Mouse (Mus musculus) MEL (cell line): ENCODE measurements around the gene Myt1l. TPM values are rescaled to one million over a fixed set of nuclear protein-coding genes. Genes with fewer than 3 reads are reported as not detected.

Experiments
- DNase-seq: peaks from one replicate; pipeline ENCODE4 v3.0.0; 2011; ENCODE audit warnings: low read depth, low spot score
- H3K27ac ChIP-seq: 2 replicates; pipeline ENCODE4 v1.5.1; 2012; ENCODE audit warnings: low read depth, mild to moderate bottlenecking, control low read depth, low read length, moderate library complexity; ENCODE audit not compliant: control insufficient read depth
- H3K27me3 ChIP-seq, 2 experiments: fragments of 150-350 bp in 1 of 2; sonication (generic) in 1 of 2; 2 replicates each; pipeline ENCODE4 v1.6.1; 2012; ENCODE audit warnings: low read length in 2 of 2, mild to moderate bottlenecking in 2 of 2, improper control_type of control experiment in 1 of 2, moderate library complexity in 1 of 2; ENCODE audit not compliant: insufficient read depth in 2 of 2, control insufficient read depth in 1 of 2
- H3K36me3 ChIP-seq, 2 experiments: 2 replicates each; pipeline ENCODE4 v1.6.1; 2012 to 2014; ENCODE audit warnings: low read length in 2 of 2, improper control_type of control experiment in 1 of 2, inconsistent platforms in 1 of 2, mild to moderate bottlenecking in 1 of 2; ENCODE audit not compliant: insufficient read depth in 2 of 2, control insufficient read depth in 1 of 2
- H3K4me1 ChIP-seq, 2 experiments: fragments of 150-350 bp in 1 of 2; sonication (generic) in 1 of 2; 2 replicates each; pipeline ENCODE4 v1.6.1; 2012; ENCODE audit warnings: low read length in 2 of 2, improper control_type of control experiment in 1 of 2, mild to moderate bottlenecking in 1 of 2; ENCODE audit not compliant: insufficient read depth in 2 of 2, control insufficient read depth in 1 of 2
- H3K4me3 ChIP-seq, 2 experiments: fragments of 150-350 bp in 1 of 2; sonication (generic) in 1 of 2; 2 replicates each; pipeline ENCODE4 v1.5.1; 2012; ENCODE audit warnings: low read depth in 2 of 2, low read length in 2 of 2, mild to moderate bottlenecking in 2 of 2, moderate library complexity in 2 of 2, control low read depth in 1 of 2, improper control_type of control experiment in 1 of 2; ENCODE audit not compliant: control insufficient read depth in 1 of 2, insufficient read depth in 1 of 2
- H3K79me2 ChIP-seq: 2 replicates; pipeline ENCODE4 v1.6.1; 2012; ENCODE audit warnings: mild to moderate bottlenecking, low read length, moderate library complexity; ENCODE audit not compliant: control insufficient read depth, poor library complexity, insufficient read depth
- H3K9ac ChIP-seq: 2 replicates; pipeline ENCODE4 v1.6.1; 2012; ENCODE audit warnings: low read depth, mild to moderate bottlenecking, control low read depth, low read length, moderate library complexity; ENCODE audit not compliant: control insufficient read depth, poor library complexity, severe bottlenecking
- H3K9me3 ChIP-seq: fragments of 150-350 bp; sonication (generic); replicated peaks from 2 replicates; pipeline ENCODE4 v1.6.1; 2012; ENCODE audit warnings: mild to moderate bottlenecking, low read length, improper control_type of control experiment, moderate library complexity; ENCODE audit not compliant: insufficient read depth
- BHLHE40 ChIP-seq: IDR thresholded peaks from 2 replicates; pipeline ENCODE4 v1.6.1; 2012; ENCODE audit warnings: low read depth, mild to moderate bottlenecking, inconsistent platforms, low read length, improper control_type of control experiment, borderline replicate concordance
- CHD1 ChIP-seq: IDR thresholded peaks from 2 replicates; pipeline ENCODE4 v1.6.1; 2012; ENCODE audit warnings: low read depth, mild to moderate bottlenecking, inconsistent platforms, low read length, improper control_type of control experiment
- CTCF ChIP-seq, 3 experiments: IDR thresholded peaks in 2 of 3; conservative IDR thresholded peaks in 1 of 3; 2 replicates each; pipeline ENCODE4 v1.5.1; 2011 to 2012; ENCODE audit warnings: low read length in 3 of 3, low read depth in 2 of 3, mild to moderate bottlenecking in 2 of 3, improper control_type of control experiment in 1 of 3, inconsistent platforms in 1 of 3, mixed read lengths in 1 of 3, moderate library complexity in 1 of 3; ENCODE audit not compliant: control insufficient read depth in 1 of 3, insufficient read depth in 1 of 3, poor library complexity in 1 of 3, severe bottlenecking in 1 of 3
- ETS1 ChIP-seq: IDR thresholded peaks from 2 replicates; pipeline ENCODE4 v1.6.1; 2012; ENCODE audit warnings: low read depth, mild to moderate bottlenecking, inconsistent platforms, low read length, improper control_type of control experiment, moderate library complexity
- HCFC1 ChIP-seq: IDR thresholded peaks from 2 replicates; pipeline ENCODE4 v1.6.1; 2012; ENCODE audit warnings: low read depth, mild to moderate bottlenecking, inconsistent platforms, low read length, improper control_type of control experiment, moderate library complexity
- KAT2A ChIP-seq: conservative IDR thresholded peaks from 2 replicates; pipeline ENCODE4 v1.6.1; 2012; ENCODE audit warnings: low read depth, low read length, improper control_type of control experiment, inconsistent platforms
- MYB ChIP-seq: IDR thresholded peaks from 2 replicates; pipeline ENCODE4 v1.6.1; 2011; ENCODE audit warnings: mild to moderate bottlenecking, low read depth, low read length, improper control_type of control experiment
- POLR2AphosphoS2 ChIP-seq: IDR thresholded peaks from 2 replicates; pipeline ENCODE4 v1.6.1; 2011; ENCODE audit warnings: low read length, improper control_type of control experiment
- POLR2AphosphoS5 ChIP-seq: IDR thresholded peaks from 2 replicates; pipeline ENCODE4 v1.6.1; 2012; ENCODE audit warnings: low read depth, borderline replicate concordance, mild to moderate bottlenecking, inconsistent platforms, low read length, moderate library complexity, mixed read lengths
- TAL1 ChIP-seq: IDR thresholded peaks from 2 replicates; pipeline ENCODE4 v1.6.1; 2012; ENCODE audit warnings: mild to moderate bottlenecking, inconsistent platforms, low read length, moderate library complexity, mixed read lengths
- TBP ChIP-seq: IDR thresholded peaks from 2 replicates; pipeline ENCODE4 v1.8.0; 2011; ENCODE audit warnings: low read depth, low read length, improper control_type of control experiment
- TCF12 ChIP-seq: IDR thresholded peaks from 2 replicates; pipeline ENCODE4 v1.6.1; 2014; ENCODE audit warnings: low read depth, mild to moderate bottlenecking, inconsistent platforms, low read length, improper control_type of control experiment, moderate library complexity
- USF1 ChIP-seq: IDR thresholded peaks from 2 replicates; pipeline ENCODE4 v1.6.1; 2014; ENCODE audit warnings: low read depth, mild to moderate bottlenecking, inconsistent platforms, low read length, improper control_type of control experiment, moderate library complexity
- USF2 ChIP-seq, 2 experiments: IDR thresholded peaks; 2 replicates each; pipeline ENCODE4 v1.6.1; 2011 to 2012; ENCODE audit warnings: improper control_type of control experiment in 2 of 2, low read length in 2 of 2, borderline replicate concordance in 1 of 2, inconsistent platforms in 1 of 2, low read depth in 1 of 2, mild to moderate bottlenecking in 1 of 2; ENCODE audit not compliant: insufficient read depth in 1 of 2
- ZKSCAN1 ChIP-seq: IDR thresholded peaks from 2 replicates; pipeline ENCODE4 v1.6.1; 2012; ENCODE audit warnings: low read depth, mild to moderate bottlenecking, inconsistent platforms, low read length, improper control_type of control experiment, moderate library complexity
- ZMIZ1 ChIP-seq: IDR thresholded peaks from 2 replicates; pipeline ENCODE4 v1.6.1; 2012; ENCODE audit warnings: low read depth, mild to moderate bottlenecking, inconsistent platforms, low read length, improper control_type of control experiment, moderate library complexity
- polyA plus RNA-seq, 2 experiments: library from polyadenylated mRNA; stranded (reverse) in 1 of 2; unstranded in 1 of 2; fragments of >175 nt in 1 of 2; fragments of >200 nt in 1 of 2; gene quantifications; 2 replicates each; pipeline versions ENCODE4 v1.2.1 to v1.2.4; 2012; ENCODE audit warnings: low replicate concordance in 2 of 2, low read depth in 1 of 2; ENCODE audit not compliant: insufficient read length in 2 of 2, insufficient read depth in 1 of 2, missing spikeins in 1 of 2
- total RNA-seq: library from RNA; depleted of rRNA; stranded (reverse); fragments of 300-350 nt; gene quantifications from 2 replicates; pipeline ENCODE4 v1.2.3, GENCODE M21; 2012

The Myt1l gene
- total and polyA plus RNA-seq, 3 experiments = not detected

DNA sequence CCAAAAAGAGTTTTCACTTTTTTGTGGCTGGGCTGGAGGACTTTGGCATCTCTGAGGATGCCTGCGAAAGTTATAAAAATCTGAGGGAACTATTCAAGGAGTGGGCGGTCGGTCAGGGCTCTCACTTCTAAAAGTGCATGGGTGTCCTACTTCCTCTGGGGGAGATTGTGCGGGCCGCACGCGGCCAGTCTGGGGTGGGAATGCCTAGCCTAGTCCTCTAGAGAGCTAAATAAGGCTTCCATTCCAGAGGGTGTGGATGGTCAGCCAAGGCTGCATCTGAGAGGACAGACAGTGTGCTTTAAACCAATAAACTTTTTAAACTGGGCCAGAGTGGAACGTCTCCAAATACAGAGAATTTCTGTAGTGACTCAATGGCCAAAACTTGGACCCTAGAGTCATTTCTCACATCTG is 411.1 kb downstream of the Myt1l start:
- Histone ChIP-seq H3K79me2 (no peaks in the 10 kb centered on the region), H3K27ac (no peak overlapping the region), H3K9ac (no peak overlapping the region), H3K4me3 (no peak overlapping the region), H3K4me1 (no peaks in the 10 kb centered on the region), H3K27me3 (no peaks in the 10 kb centered on the region), H3K36me3 (no peaks in the 10 kb centered on the region), H3K9me3 (no peaks in the 10 kb centered on the region)
- TF ChIP-seq USF2 (IDR thresholded peaks at IDR 0.05; ENCODE audit: borderline replicate concordance in 1 of 2, insufficient read depth in 1 of 2, low read depth in 1 of 2, low read length in 2 of 2) (no peak), KAT2A (no peak), USF1 (no peak), CHD1 (no peak), TCF12 (no peak)
- DNase-seq = no peak

DNA sequence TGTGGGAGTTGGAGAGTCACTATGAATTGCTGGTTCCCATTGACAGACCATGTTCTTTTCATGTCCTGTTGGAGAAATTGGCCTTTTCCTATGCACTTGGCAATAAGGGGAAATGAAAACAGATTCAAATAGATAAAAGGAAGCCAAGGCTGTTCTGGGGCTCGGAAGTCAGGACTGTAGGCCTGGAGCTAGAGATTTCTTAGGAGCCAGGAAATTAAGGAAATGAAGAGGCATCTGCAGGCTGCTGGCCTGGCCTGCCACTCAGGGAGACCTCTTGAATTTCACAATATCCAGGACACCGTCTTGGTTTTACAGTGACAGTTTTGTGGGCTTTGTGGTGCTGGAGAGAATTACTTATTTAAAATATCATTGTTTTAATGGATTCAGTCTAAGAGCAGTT is 414.3 kb downstream of the Myt1l start:
- Histone ChIP-seq H3K9me3 (no peaks in the 10 kb centered on the region), H3K4me1 (no peaks in the 10 kb centered on the region), H3K36me3 (no peaks in the 10 kb centered on the region), H3K9ac (no peak overlapping the region), H3K27ac (no peak overlapping the region), H3K27me3 (no peaks in the 10 kb centered on the region), H3K4me3 (no peak overlapping the region), H3K79me2 (no peaks in the 10 kb centered on the region)
- DNase-seq = no peak
- TF ChIP-seq USF2 (IDR thresholded peaks at IDR 0.05; ENCODE audit: borderline replicate concordance in 1 of 2, insufficient read depth in 1 of 2, low read depth in 1 of 2, low read length in 2 of 2) (no peak), ZKSCAN1 (no peak), ETS1 (no peak), TCF12 (no peak), HCFC1 (no peak), POLR2AphosphoS5 (no peak)

- Histone ChIP-seq H3K79me2 (no peaks in the 10 kb centered on the region), H3K4me3 (no peak overlapping the region), H3K9me3 (no peaks in the 10 kb centered on the region), H3K4me1 (no peaks in the 10 kb centered on the region), H3K36me3 (no peaks in the 10 kb centered on the region), H3K27ac (no peak overlapping the region), H3K27me3 (no peaks in the 10 kb centered on the region), H3K9ac (no peak overlapping the region)
- no peak for DNase-seq
- TF ChIP-seq MYB (no peak), POLR2AphosphoS2 (no peak), ZMIZ1 (no peak), USF2 (IDR thresholded peaks at IDR 0.05; ENCODE audit: borderline replicate concordance in 1 of 2, insufficient read depth in 1 of 2, low read depth in 1 of 2, low read length in 2 of 2) (no peak), TBP (no peak), CTCF (IDR thresholded peaks at IDR 0.05 in 2 of 3, conservative IDR thresholded peaks at IDR 0.05 in 1 of 3; ENCODE audit: control insufficient read depth in 1 of 3, insufficient read depth in 1 of 3, low read depth in 2 of 3, low read length in 3 of 3, poor library complexity in 1 of 3, severe bottlenecking in 1 of 3) (no peak), TAL1 (no peak), TCF12 (no peak), BHLHE40 (no peak)
These were observed 416.5 kb downstream of the Myt1l start for GRCm38 (mm10) chr12:29944650-29945049.
